Mouse (Mus musculus): ENCODE data around the gene Cep295. TPM values are rescaled to one million over a fixed set of nuclear protein-coding genes. Genes with fewer than 3 reads are reported as not detected.
A peak's percentile ranks its signal among the peaks of the same experiment; 100 is the strongest.
"Not testable (repeated sequence)": the region's sequence is repeated elsewhere in the genome, so short reads cannot be mapped to it uniquely, and the experiment has no call there.

The Cep295 gene
- total RNA-seq, 2 experiments from 2014 or later = 5.9 to 6.1 TPM

GRCm38 (mm10) chr9:15307257-15307656 is 50.3 kb downstream of the Cep295 start:
- DNase-seq = no peak

- no peak for DNase-seq
These were observed 51.0 kb downstream of the Cep295 start, which contains the start of gene 4931406C07Rik for GRCm38 (mm10) chr9:15306398-15307119. Gene 4931406C07Rik, minus strand, starts transcription at chr9:15306448.

- DNase-seq = peak; percentile 96
These were observed 51.8 kb downstream of the Cep295 start, which contains the start of gene Taf1d for GRCm38 (mm10) chr9:15305503-15306397. Gene Taf1d, plus strand, starts transcription at chr9:15306214.

GRCm38 (mm10) chr9:15302881-15303280 is 54.7 kb downstream of the Cep295 start:
- DNase-seq = no peak

- not testable (repeated sequence) for DNase-seq
These were observed 55.6 kb downstream of the Cep295 start for GRCm38 (mm10) chr9:15302006-15302405.

GRCm38 (mm10) chr9:15301399-15301798 is 56.2 kb downstream of the Cep295 start:
- peak; percentile 29 for DNase-seq

- DNase-seq = no peak
These were observed 57.5 kb downstream of the Cep295 start for GRCm38 (mm10) chr9:15300056-15300455.

GRCm38 (mm10) chr9:15298451-15298850 is 59.1 kb downstream of the Cep295 start:
- no peak for DNase-seq

GRCm38 (mm10) chr9:15297112-15297511 is 60.5 kb downstream of the Cep295 start:
- DNase-seq = no peak

- no peak for DNase-seq
These were observed 68.3 kb downstream of the Cep295 start for GRCm38 (mm10) chr9:15289251-15289650.

GRCm38 (mm10) chr9:15288402-15288801 is 69.2 kb downstream of the Cep295 start:
- DNase-seq = no peak

- DNase-seq = no peak
These were observed 69.7 kb downstream of the Cep295 start for GRCm38 (mm10) chr9:15287846-15288245.

- no peak for DNase-seq
These were observed 72.1 kb downstream of the Cep295 start for GRCm38 (mm10) chr9:15285443-15285842.

- DNase-seq = no peak
These were observed 77.1 kb downstream of the Cep295 start for GRCm38 (mm10) chr9:15280491-15280879.

GRCm38 (mm10) chr9:15279649-15280490 is 77.7 kb downstream of the Cep295 start, which contains the start of gene Med17:
Gene Med17, minus strand, starts transcription at chr9:15279931.
- peak; percentile 90 for DNase-seq

GRCm38 (mm10) chr9:15279139-15279648 is 78.4 kb downstream of the Cep295 start:
- DNase-seq = no peak

- DNase-seq = no peak
These were observed 79.2 kb downstream of the Cep295 start for GRCm38 (mm10) chr9:15278343-15278742.

- no peak for DNase-seq
These were observed 80.7 kb downstream of the Cep295 start for GRCm38 (mm10) chr9:15276855-15277254.

- DNase-seq = no peak
These were observed 83.6 kb downstream of the Cep295 start for GRCm38 (mm10) chr9:15273981-15274380.

Data from gastrocnemius, postnatal 25 days (tissue).